Mouse (Mus musculus): ENCODE data around the gene Kdr.

DNA sequence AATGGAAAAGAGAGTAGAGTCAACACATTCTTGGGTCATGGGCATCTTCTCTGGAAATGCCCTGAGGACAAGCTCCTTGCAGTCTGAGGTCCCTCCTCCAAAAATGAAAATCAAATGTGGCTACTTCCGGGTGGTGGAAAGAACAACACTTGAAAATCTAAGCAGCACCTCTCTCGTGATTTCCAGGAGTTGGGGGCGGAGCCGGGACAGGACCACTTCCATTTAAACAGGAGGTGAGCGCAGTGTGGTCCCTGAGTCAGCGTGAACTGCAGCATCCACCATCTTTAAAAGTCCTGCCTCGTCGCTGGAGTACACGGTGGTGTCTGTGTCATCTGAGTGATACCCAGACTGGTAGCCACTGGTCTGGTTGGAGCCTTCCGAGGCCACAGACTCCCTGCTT, 44.1 kb downstream of the Kdr start:
- TF ChIP-seq CTCF (IDR thresholded peaks at IDR 0.05; ENCODE audit: borderline replicate concordance, control insufficient read depth, extremely low read depth, insufficient read depth, low read length, poor library complexity) = no peak
- TF ChIP-seq POLR2A (IDR thresholded peaks at IDR 0.05; ENCODE audit: control insufficient read depth, extremely low read depth, insufficient read depth, low read length, poor library complexity) = no peak

All from thymus, adult 2 months (tissue).